Mouse (Mus musculus) lung, embryonic 16.5 days (tissue): ENCODE measurements around the gene Ggct. TPM values are rescaled to one million over a fixed set of nuclear protein-coding genes. Genes with fewer than 3 reads are reported as not detected.
"Not testable (repeated sequence)": the region's sequence is repeated elsewhere in the genome, so short reads cannot be mapped to it uniquely, and the experiment has no call there.

Experiments
- ATAC-seq: fragments of 200-750 bp; cut with Nextera tagmentation; 2 replicates; pipeline ENCODE4 v1.8.0; 2017; ENCODE audit warnings: low read depth, mild to moderate bottlenecking, moderate library complexity
- H3K27ac ChIP-seq: fragments of 300-500 bp; sonication (generic); 2 replicates; pipeline ENCODE4 v1.5.1; 2014; ENCODE audit warnings: mild to moderate bottlenecking, control low read depth, low read length
- H3K27me3 ChIP-seq: fragments of 300-500 bp; sonication (generic); 2 replicates; pipeline ENCODE4 v1.6.1; 2014; ENCODE audit warnings: low read depth, low read length, mixed read lengths; ENCODE audit not compliant: control insufficient read depth, insufficient read depth
- H3K36me3 ChIP-seq: fragments of 300-500 bp; sonication (generic); 2 replicates; pipeline ENCODE4 v1.6.1; 2014; ENCODE audit warnings: low read length; ENCODE audit not compliant: control insufficient read depth, insufficient read depth
- H3K4me1 ChIP-seq: fragments of 300-500 bp; sonication (generic); replicated peaks from 2 replicates; pipeline ENCODE4 v1.6.1; 2014; ENCODE audit warnings: low read length, mixed read lengths; ENCODE audit not compliant: control insufficient read depth, insufficient read depth
- H3K4me2 ChIP-seq: fragments of 300-500 bp; sonication (generic); 2 replicates; pipeline ENCODE4 v1.6.1; 2014; ENCODE audit warnings: low read depth, low read length, control low read depth
- H3K4me3 ChIP-seq: fragments of 300-500 bp; sonication (generic); 2 replicates; pipeline ENCODE4 v1.5.1; 2014; ENCODE audit warnings: mild to moderate bottlenecking, low read length, control low read depth
- H3K9ac ChIP-seq: fragments of 300-500 bp; sonication (generic); 2 replicates; pipeline ENCODE4 v1.6.1; 2014; ENCODE audit warnings: low read length, control low read depth
- H3K9me3 ChIP-seq: fragments of 300-500 bp; sonication (generic); 2 replicates; pipeline ENCODE4 v1.6.1; 2016; ENCODE audit warnings: low read length; ENCODE audit not compliant: control insufficient read depth
- WGBS: fragments of 180-500 bp; shearing (Covaris S2); extraction: QIAGEN DNeasy Blood & Tissue Kit; methylation state at CpG from one replicate; pipeline ENCODE4 v1.1.7; 2014; 5-methylcytosine and 5-hydroxymethylcytosine counted together
- polyA plus RNA-seq: library from polyadenylated mRNA; unstranded; fragments of >200 nt; fragmentation: Nextera tagmentation; extraction: Ambion mirVana; gene quantifications from 2 replicates; pipeline ENCODE4 v1.2.1, GENCODE M21; 2015

The Ggct gene
- polyA plus RNA-seq, 1 experiment from 2014 or later: 5.9 TPM

GRCm38 (mm10) chr6:54964755-54965154 is 28.0 kb downstream of the Ggct start:
- H3K4me2 ChIP-seq: no peak overlapping the region
- no peak overlapping the region for H3K9ac ChIP-seq
- no peak for ATAC-seq
- no peaks in the 10 kb centered on the region for H3K27me3 ChIP-seq
- no peak overlapping the region for H3K4me3 ChIP-seq
- no peaks in the 10 kb centered on the region for H3K36me3 ChIP-seq
- 57% methylated on average over 1 of the region's 1 CpGs for WGBS
- no peak overlapping the region for H3K27ac ChIP-seq
- no peaks in the 10 kb centered on the region for H3K4me1 ChIP-seq
- H3K9me3 ChIP-seq: no peaks in the 10 kb centered on the region

GRCm38 (mm10) chr6:54963599-54963998 is 29.2 kb downstream of the Ggct start:
- Histone ChIP-seq H3K4me1 (no peaks in the 10 kb centered on the region), H3K4me2 (no peak overlapping the region), H3K36me3 (no peaks in the 10 kb centered on the region), H3K27ac (no peak overlapping the region), H3K9me3 (no peaks in the 10 kb centered on the region), H3K4me3 (no peak overlapping the region), H3K9ac (no peak overlapping the region), H3K27me3 (no peaks in the 10 kb centered on the region)
- no peak for ATAC-seq
- 80% methylated on average over 2 of the region's 2 CpGs for WGBS

- Histone ChIP-seq H3K4me3 (no peak overlapping the region), H3K27ac (no peak overlapping the region), H3K27me3 (no peaks in the 10 kb centered on the region), H3K9ac (no peak overlapping the region), H3K9me3 (no peaks in the 10 kb centered on the region), H3K4me2 (no peak overlapping the region), H3K36me3 (no peaks in the 10 kb centered on the region), H3K4me1 (peaks cover 5% of the 10 kb centered on the region)
- ATAC-seq: no peak
- 83% methylated on average over 8 of the region's 8 CpGs for WGBS
These were observed 35.1 kb downstream of the Ggct start for GRCm38 (mm10) chr6:54957655-54958054.

- peak; percentile 56; the same call in 1 of the 2 replicates for ATAC-seq
- no peaks in the 10 kb centered on the region for H3K9me3 ChIP-seq
- WGBS: 68% methylated on average over 1 of the region's 1 CpGs
- no peak overlapping the region for H3K9ac ChIP-seq
- no peaks in the 10 kb centered on the region for H3K36me3 ChIP-seq
- H3K27me3 ChIP-seq: no peaks in the 10 kb centered on the region
- H3K4me1 ChIP-seq: peaks cover 5% of the 10 kb centered on the region
- no peak overlapping the region for H3K4me3 ChIP-seq
- no peak overlapping the region for H3K27ac ChIP-seq
- no peak overlapping the region for H3K4me2 ChIP-seq
These were observed 36.3 kb downstream of the Ggct start for GRCm38 (mm10) chr6:54956425-54956824.

- H3K4me1 ChIP-seq: peaks cover 5% of the 10 kb centered on the region
- H3K36me3 ChIP-seq: no peaks in the 10 kb centered on the region
- H3K27me3 ChIP-seq: no peaks in the 10 kb centered on the region
- H3K4me3 ChIP-seq: no peak overlapping the region
- H3K27ac ChIP-seq: no peak overlapping the region
- no peak overlapping the region for H3K4me2 ChIP-seq
- H3K9me3 ChIP-seq: no peaks in the 10 kb centered on the region
- no peak overlapping the region for H3K9ac ChIP-seq
- no peak for ATAC-seq
These were observed 36.8 kb downstream of the Ggct start for GRCm38 (mm10) chr6:54955949-54956348.

- no peak overlapping the region for H3K4me3 ChIP-seq
- no peaks in the 10 kb centered on the region for H3K27me3 ChIP-seq
- H3K9ac ChIP-seq: no peak overlapping the region
- H3K27ac ChIP-seq: peak overlapping the region; percentile 50
- H3K36me3 ChIP-seq: no peaks in the 10 kb centered on the region
- no peaks in the 10 kb centered on the region for H3K9me3 ChIP-seq
- peaks cover 5% of the 10 kb centered on the region for H3K4me1 ChIP-seq
- ATAC-seq: peak; percentile 87
- 52% methylated on average over 10 of the region's 10 CpGs for WGBS
- H3K4me2 ChIP-seq: no peak overlapping the region
These were observed 37.9 kb downstream of the Ggct start for GRCm38 (mm10) chr6:54954659-54955414.

GRCm38 (mm10) chr6:54953399-54953798 is 39.4 kb downstream of the Ggct start:
- not testable (repeated sequence) for H3K4me1 ChIP-seq, H3K27me3 ChIP-seq
- 84% methylated on average over 4 of the region's 4 CpGs for WGBS

GRCm38 (mm10) chr6:54952542-54952941 is 40.2 kb downstream of the Ggct start:
- 87% methylated on average over 3 of the region's 3 CpGs for WGBS
- Histone ChIP-seq H3K27me3 (no peaks in the 10 kb centered on the region), H3K4me1 (peaks cover 5% of the 10 kb centered on the region), H3K9me3 (no peaks in the 10 kb centered on the region), H3K27ac (no peak overlapping the region), H3K4me2 (no peak overlapping the region), H3K9ac (no peak overlapping the region), H3K36me3 (no peaks in the 10 kb centered on the region), H3K4me3 (no peak overlapping the region)
- ATAC-seq: no peak

More at GRCm38 (mm10) chr6:54953399-54953798, 39.4 kb downstream of the Ggct start:
- not testable (repeated sequence) for H3K27ac ChIP-seq, ATAC-seq, H3K36me3 ChIP-seq, H3K9me3 ChIP-seq, H3K4me3 ChIP-seq, H3K4me2 ChIP-seq, H3K9ac ChIP-seq

GRCm38 (mm10) chr6:54948682-54949081 is 44.1 kb downstream of the Ggct start:
- H3K9me3 ChIP-seq: no peaks in the 10 kb centered on the region
- ATAC-seq: no peak
- no peak overlapping the region for H3K4me2 ChIP-seq
- H3K9ac ChIP-seq: no peak overlapping the region
- 70% methylated on average over 5 of the region's 5 CpGs for whole genome bisulfite sequencing
- H3K36me3 ChIP-seq: no peaks in the 10 kb centered on the region
- H3K4me3 ChIP-seq: no peak overlapping the region
- H3K4me1 ChIP-seq: peaks cover 3% of the 10 kb centered on the region
- no peak overlapping the region for H3K27ac ChIP-seq
- no peaks in the 10 kb centered on the region for H3K27me3 ChIP-seq
